Mouse (Mus musculus) forelimb bud, embryonic 11.5 days (tissue): ENCODE measurements around the gene Akap13.

ENCODE experiments used
- DNase-seq: peaks from one replicate; pipeline ENCODE4 v3.0.0-alpha.2; 2012; ENCODE audit warnings: low read depth, low spot score

Akap13 gene

GRCm38 (mm10) chr7:75515472-75515871 lies 60.1 kb downstream of the Akap13 start:
- no peak for DNase-seq

- no peak for DNase-seq
These were observed 61.6 kb downstream of the Akap13 start for GRCm38 (mm10) chr7:75516716-75517619.

- no peak for DNase-seq
These were observed 65.2 kb downstream of the Akap13 start for GRCm38 (mm10) chr7:75520531-75520930.

GRCm38 (mm10) chr7:75521199-75521598 lies 65.9 kb downstream of the Akap13 start:
- peak; percentile 16 for DNase-seq

- DNase-seq: no peak
These were observed 66.9 kb downstream of the Akap13 start for GRCm38 (mm10) chr7:75522226-75522625.

GRCm38 (mm10) chr7:75524789-75525569 lies 69.6 kb downstream of the Akap13 start:
- no peak for DNase-seq

- DNase-seq: peak; percentile 32
These were observed 70.5 kb downstream of the Akap13 start for GRCm38 (mm10) chr7:75525716-75526401.

- no peak for DNase-seq
These were observed 73.4 kb downstream of the Akap13 start for GRCm38 (mm10) chr7:75528751-75529150.

GRCm38 (mm10) chr7:75529857-75530437 lies 74.6 kb downstream of the Akap13 start:
- no peak for DNase-seq

GRCm38 (mm10) chr7:75530642-75531041 lies 75.3 kb downstream of the Akap13 start:
- DNase-seq: no peak

- no peak for DNase-seq
These were observed 77.7 kb downstream of the Akap13 start for GRCm38 (mm10) chr7:75533079-75533478.

- DNase-seq: no peak
These were observed 81.0 kb downstream of the Akap13 start for GRCm38 (mm10) chr7:75536298-75536697.

- no peak for DNase-seq
These were observed 82.2 kb downstream of the Akap13 start for GRCm38 (mm10) chr7:75537567-75537966.

GRCm38 (mm10) chr7:75538513-75538912 lies 83.2 kb downstream of the Akap13 start:
- no peak for DNase-seq

GRCm38 (mm10) chr7:75539168-75539567 lies 83.8 kb downstream of the Akap13 start:
- DNase-seq: no peak

GRCm38 (mm10) chr7:75549856-75550255 lies 94.5 kb downstream of the Akap13 start:
- DNase-seq: no peak

- no peak for DNase-seq
These were observed 95.5 kb downstream of the Akap13 start for GRCm38 (mm10) chr7:75550791-75551336.

GRCm38 (mm10) chr7:75553002-75553666 lies 97.8 kb downstream of the Akap13 start:
- DNase-seq: no peak

- no peak for DNase-seq
These were observed 98.3 kb downstream of the Akap13 start for GRCm38 (mm10) chr7:75553667-75554045.

- no peak for DNase-seq
These were observed 98.7 kb downstream of the Akap13 start for GRCm38 (mm10) chr7:75554065-75554464.

- DNase-seq: no peak
These were observed 100.6 kb downstream of the Akap13 start for GRCm38 (mm10) chr7:75555940-75556339.
